Mouse (Mus musculus) intestine, embryonic 16.5 days (tissue): ENCODE results near the gene Ecsit. TPM values are rescaled to one million over a fixed set of nuclear protein-coding genes. Genes with fewer than 3 reads are reported as not detected.

Experiments
- ATAC-seq: fragments of 200-750 bp; cut with Nextera tagmentation; 2 replicates; pipeline ENCODE4 v1.8.0; 2017; ENCODE audit warnings: moderate TSS enrichment, moderate library complexity
- H3K27ac ChIP-seq: fragments of 300-500 bp; sonication (generic); 2 replicates; pipeline ENCODE4 v1.5.1; 2014; ENCODE audit warnings: mild to moderate bottlenecking, low read length
- H3K27me3 ChIP-seq: fragments of 300-500 bp; sonication (generic); replicated peaks from 2 replicates; pipeline ENCODE4 v1.6.1; 2014; ENCODE audit warnings: low read length, control low read depth, mixed read lengths; ENCODE audit not compliant: control insufficient read depth, insufficient read depth
- H3K36me3 ChIP-seq: fragments of 300-500 bp; sonication (generic); 2 replicates; pipeline ENCODE4 v1.6.1; 2014; ENCODE audit warnings: low read length, control low read depth; ENCODE audit not compliant: control insufficient read depth, insufficient read depth
- H3K4me1 ChIP-seq: fragments of 300-500 bp; sonication (generic); 2 replicates; pipeline ENCODE4 v1.6.1; 2014; ENCODE audit warnings: low read length, control low read depth, mixed read lengths; ENCODE audit not compliant: control insufficient read depth, insufficient read depth
- H3K4me2 ChIP-seq: fragments of 300-500 bp; sonication (generic); 2 replicates; pipeline ENCODE4 v1.6.1; 2014; ENCODE audit warnings: low read depth, low read length, control low read depth
- H3K4me3 ChIP-seq: fragments of 300-500 bp; sonication (generic); 2 replicates; pipeline ENCODE4 v1.5.1; 2014; ENCODE audit warnings: mild to moderate bottlenecking, low read length
- H3K9ac ChIP-seq: fragments of 300-500 bp; sonication (generic); 2 replicates; pipeline ENCODE4 v1.6.1; 2014; ENCODE audit warnings: low read depth, low read length
- H3K9me3 ChIP-seq: fragments of 300-500 bp; sonication (generic); 2 replicates; pipeline ENCODE4 v1.6.1; 2016; ENCODE audit warnings: low read length, control low read depth; ENCODE audit not compliant: control insufficient read depth
- WGBS: fragments of 180-500 bp; shearing (Covaris S2); extraction: QIAGEN DNeasy Blood & Tissue Kit; methylation state at CpG from one replicate; pipeline ENCODE4 v1.1.7; 2014; 5-methylcytosine and 5-hydroxymethylcytosine counted together
- polyA plus RNA-seq: library from polyadenylated mRNA; unstranded; fragments of >200 nt; fragmentation: Nextera tagmentation; extraction: Ambion mirVana; gene quantifications from 2 replicates; pipeline ENCODE4 v1.2.1, GENCODE M21; 2015

Gene Ecsit
- 50.8 and 54.2 TPM in 2 replicates for polyA plus RNA-seq

GRCm38 (mm10) chr9:22085022-22085834 is at the start of gene Ecsit:
Gene Ecsit (minus strand): TSS chr9:22085438.
- Histone ChIP-seq H3K36me3 (no peaks in the 10 kb centered on the region), H3K4me2 (peak within 1 kb of the TSS; percentile 80), H3K27me3 (no peaks in the 10 kb centered on the region), H3K4me3 (peak within 1 kb of the TSS; percentile 58), H3K9ac (peak within 1 kb of the TSS; percentile 65), H3K4me1 (peaks cover 4% of the 10 kb centered on the region; the same call in 1 of the 2 replicates), H3K9me3 (no peaks in the 10 kb centered on the region), H3K27ac (peak within 1 kb of the TSS; percentile 87)
- ATAC-seq = peak; percentile 99
- WGBS = under 1% methylated on average over 48 of the region's 48 CpGs

GRCm38 (mm10) chr9:22134246-22134890 is 49.1 kb upstream of the Ecsit start:
- no peak overlapping the region for H3K4me3 ChIP-seq
- H3K4me1 ChIP-seq = peaks cover 20% of the 10 kb centered on the region
- no peak overlapping the region for H3K27ac ChIP-seq
- H3K9me3 ChIP-seq = no peaks in the 10 kb centered on the region
- no peak overlapping the region for H3K9ac ChIP-seq
- WGBS = 82% methylated on average over 7 of the region's 7 CpGs
- no peaks in the 10 kb centered on the region for H3K27me3 ChIP-seq
- ATAC-seq = no peak
- H3K4me2 ChIP-seq = no peak overlapping the region
- no peaks in the 10 kb centered on the region for H3K36me3 ChIP-seq

- Histone ChIP-seq H3K4me2 (peak overlapping the region; percentile 93), H3K9ac (peak overlapping the region; percentile 77), H3K4me3 (peak overlapping the region; percentile 57), H3K9me3 (no peaks in the 10 kb centered on the region), H3K27me3 (no peaks in the 10 kb centered on the region), H3K4me1 (peaks cover 19% of the 10 kb centered on the region), H3K36me3 (no peaks in the 10 kb centered on the region), H3K27ac (no peak overlapping the region)
- 40% methylated on average over 11 of the region's 11 CpGs for WGBS
- ATAC-seq = peak; percentile 12
Measured at GRCm38 (mm10) chr9:22132220-22132619, 47.0 kb upstream of the Ecsit start.

- ATAC-seq = peak; percentile 92
- Histone ChIP-seq H3K4me2 (peak overlapping the region; percentile 93), H3K27me3 (no peaks in the 10 kb centered on the region), H3K9me3 (no peaks in the 10 kb centered on the region), H3K27ac (peak overlapping the region; percentile 50), H3K4me3 (peak overlapping the region; percentile 57), H3K36me3 (no peaks in the 10 kb centered on the region), H3K4me1 (peaks cover 13% of the 10 kb centered on the region), H3K9ac (peak overlapping the region; percentile 77)
- WGBS = 2% methylated on average over 29 of the region's 35 CpGs
Measured at GRCm38 (mm10) chr9:22131226-22131981, 46.2 kb upstream of the Ecsit start.

- no peak overlapping the region for H3K27ac ChIP-seq
- H3K9ac ChIP-seq = no peak overlapping the region
- no peaks in the 10 kb centered on the region for H3K4me1 ChIP-seq
- 82% methylated on average over 15 of the region's 15 CpGs for WGBS
- H3K27me3 ChIP-seq = no peaks in the 10 kb centered on the region
- no peak; the same call in 1 of the 2 replicates for ATAC-seq
- no peaks in the 10 kb centered on the region for H3K36me3 ChIP-seq
- H3K4me3 ChIP-seq = no peak overlapping the region
- no peak overlapping the region for H3K4me2 ChIP-seq
- no peaks in the 10 kb centered on the region for H3K9me3 ChIP-seq
Measured at GRCm38 (mm10) chr9:22125246-22126027, 40.2 kb upstream of the Ecsit start.

GRCm38 (mm10) chr9:22124169-22124568 is 38.9 kb upstream of the Ecsit start:
- Histone ChIP-seq H3K4me2 (no peak overlapping the region), H3K9me3 (no peaks in the 10 kb centered on the region), H3K27ac (no peak overlapping the region), H3K36me3 (no peaks in the 10 kb centered on the region), H3K9ac (no peak overlapping the region), H3K4me3 (no peak overlapping the region), H3K27me3 (no peaks in the 10 kb centered on the region), H3K4me1 (no peaks in the 10 kb centered on the region)
- ATAC-seq = no peak
- WGBS = 87% methylated on average over 3 of the region's 3 CpGs

- no peaks in the 10 kb centered on the region for H3K9me3 ChIP-seq
- no peak for ATAC-seq
- no peaks in the 10 kb centered on the region for H3K27me3 ChIP-seq
- no peak overlapping the region for H3K4me2 ChIP-seq
- no peak overlapping the region for H3K27ac ChIP-seq
- WGBS = 80% methylated on average over 7 of the region's 7 CpGs
- H3K4me1 ChIP-seq = no peaks in the 10 kb centered on the region
- H3K9ac ChIP-seq = no peak overlapping the region
- no peaks in the 10 kb centered on the region for H3K36me3 ChIP-seq
- H3K4me3 ChIP-seq = no peak overlapping the region
Measured at GRCm38 (mm10) chr9:22123069-22123609, 37.9 kb upstream of the Ecsit start.

GRCm38 (mm10) chr9:22122005-22122404 is 36.8 kb upstream of the Ecsit start:
- no peaks in the 10 kb centered on the region for H3K27me3 ChIP-seq
- no peaks in the 10 kb centered on the region for H3K36me3 ChIP-seq
- no peak overlapping the region for H3K9ac ChIP-seq
- H3K9me3 ChIP-seq = no peaks in the 10 kb centered on the region
- no peak overlapping the region for H3K4me2 ChIP-seq
- no peak overlapping the region for H3K4me3 ChIP-seq
- WGBS = 69% methylated on average over 3 of the region's 3 CpGs
- H3K27ac ChIP-seq = no peak overlapping the region
- no peaks in the 10 kb centered on the region for H3K4me1 ChIP-seq
- ATAC-seq = no peak
